Mouse (Mus musculus) lung, postnatal 0 days (tissue): ENCODE results near the gene Mybbp1a.
A peak's percentile ranks its signal among the peaks of the same experiment; 100 is the strongest.

Experiments used
- CTCF ChIP-seq: IDR thresholded peaks from 2 replicates; pipeline ENCODE4 v1.5.1; 2016; ENCODE audit warnings: antibody characterized with exemption, mild to moderate bottlenecking
- EP300 ChIP-seq: IDR thresholded peaks from 2 replicates; pipeline ENCODE4 v1.6.1; 2016; ENCODE audit warnings: antibody characterized with exemption, mild to moderate bottlenecking, control low read depth

GRCm38 (mm10) chr11:72466694-72467507 lies 25.7 kb downstream of the Mybbp1a start:
- TF ChIP-seq EP300 = peak; percentile 95
- TF ChIP-seq CTCF = no peak
